In the genomic region with DNA sequence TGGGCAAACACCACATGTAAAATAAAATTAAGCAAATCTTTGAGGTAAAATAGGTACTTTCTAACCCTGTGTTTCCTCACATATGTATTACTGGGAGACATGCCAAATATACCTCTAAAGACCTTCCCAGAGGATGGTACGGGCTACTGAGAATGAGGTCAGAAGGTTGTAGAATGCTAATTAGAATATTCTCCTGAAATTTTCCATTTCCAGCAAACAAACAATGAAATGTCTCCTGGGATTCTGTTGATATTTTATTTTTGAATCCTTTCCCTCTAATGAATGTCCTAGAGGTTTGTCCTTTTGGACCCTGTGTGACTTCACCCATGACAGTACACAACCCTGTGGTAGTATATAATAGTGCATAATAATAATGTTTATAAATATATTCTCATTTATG, we compare ENCODE assay signal across 39 mouse cellular contexts. TPM values are rescaled to one million over a fixed set of nuclear protein-coding genes. Genes with fewer than 3 reads are reported as not detected.
"Had no signal": no experiment of that assay in that cellular context is flagged by ENCODE, and none has a peak within 500 bp of the region (broad histone marks: within the 10 kb centered on the region; RNA-seq: fewer than 3 reads in every experiment).

Gene Olfr214, plus strand, starts transcription at position 301 of the 400 bp plus-strand sequence.

- DNase-seq: left cerebral cortex, postnatal 4 days; liver; liver, embryonic 13.5 days; liver, postnatal 0 days; lung, adult 18-20 months; lung, adult 2 months; lung, embryonic 14.5 days; lung, postnatal 10 days; lung, postnatal 14 days; lung, postnatal 36 days; lung, postnatal 4 days; midbrain, embryonic 14.5 days had no signal

- H3K4me1 ChIP-seq: limb, embryonic 10.5 days; limb, embryonic 12.5 days; limb, embryonic 15.5 days; liver, embryonic 12.5 days; liver, embryonic 13.5 days; liver, embryonic 15.5 days; lung, embryonic 15.5 days; midbrain, embryonic 10.5 days; midbrain, embryonic 12.5 days; midbrain, embryonic 13.5 days; midbrain, embryonic 15.5 days; neural tube, embryonic 12.5 days had no signal

- H3K9me3 ChIP-seq: limb, embryonic 10.5 days; limb, embryonic 12.5 days; limb, embryonic 13.5 days; limb, embryonic 15.5 days; liver, embryonic 12.5 days; liver, embryonic 13.5 days; liver, embryonic 15.5 days; lung, embryonic 15.5 days; midbrain, embryonic 10.5 days; midbrain, embryonic 12.5 days; midbrain, embryonic 13.5 days; midbrain, embryonic 15.5 days; neural tube, embryonic 12.5 days had no signal

- ATAC-seq: liver, embryonic 12.5 days; liver, postnatal 0 days; lung, postnatal 0 days; midbrain, embryonic 13.5 days; midbrain, embryonic 15.5 days; midbrain, embryonic 16.5 days had no signal

- H3K4me3 ChIP-seq: limb, embryonic 10.5 days; limb, embryonic 12.5 days; limb, embryonic 13.5 days; limb, embryonic 15.5 days; liver, embryonic 12.5 days; liver, embryonic 13.5 days; liver, embryonic 15.5 days; lung, embryonic 15.5 days; megakaryocyte, embryonic 14.5 days; midbrain, embryonic 10.5 days; midbrain, embryonic 12.5 days; midbrain, embryonic 13.5 days; midbrain, embryonic 15.5 days; myocyte; neural tube, embryonic 12.5 days had no signal

- H3K27me3 ChIP-seq: limb, embryonic 12.5 days; limb, embryonic 13.5 days; limb, embryonic 15.5 days; liver, embryonic 12.5 days; liver, embryonic 13.5 days; liver, embryonic 15.5 days; lung, embryonic 15.5 days; midbrain, embryonic 12.5 days; midbrain, embryonic 13.5 days; midbrain, embryonic 15.5 days; neural tube, embryonic 12.5 days had no signal

- H3K27ac ChIP-seq: limb, embryonic 10.5 days; limb, embryonic 12.5 days; limb, embryonic 13.5 days; limb, embryonic 15.5 days; liver, embryonic 12.5 days; liver, embryonic 13.5 days; liver, embryonic 14.5 days; liver, embryonic 15.5 days; lung, embryonic 15.5 days; macrophage; midbrain, embryonic 10.5 days; midbrain, embryonic 12.5 days; midbrain, embryonic 13.5 days; midbrain, embryonic 15.5 days; neural tube, embryonic 12.5 days had no signal

- H3K4me2 ChIP-seq: limb, embryonic 12.5 days; limb, embryonic 13.5 days; limb, embryonic 15.5 days; liver, embryonic 11.5 days; liver, embryonic 12.5 days; liver, embryonic 13.5 days; liver, embryonic 15.5 days; lung, embryonic 14.5 days; lung, embryonic 15.5 days; midbrain, embryonic 11.5 days; midbrain, embryonic 12.5 days; midbrain, embryonic 13.5 days; midbrain, embryonic 15.5 days; neural tube, embryonic 12.5 days had no signal

- H3K36me3 ChIP-seq: limb, embryonic 10.5 days; limb, embryonic 12.5 days; limb, embryonic 13.5 days; limb, embryonic 15.5 days; liver, embryonic 12.5 days; liver, embryonic 13.5 days; liver, embryonic 15.5 days; lung, embryonic 15.5 days; midbrain, embryonic 10.5 days; midbrain, embryonic 12.5 days; midbrain, embryonic 13.5 days; midbrain, embryonic 15.5 days; neural tube, embryonic 12.5 days had no signal

- H3K9ac ChIP-seq: limb, embryonic 12.5 days; limb, embryonic 13.5 days; limb, embryonic 15.5 days; liver, embryonic 12.5 days; liver, embryonic 13.5 days; liver, embryonic 14.5 days; liver, embryonic 15.5 days; liver, postnatal 0 days; lung, embryonic 14.5 days; lung, embryonic 15.5 days; midbrain, embryonic 12.5 days; midbrain, embryonic 13.5 days; midbrain, embryonic 15.5 days; neural tube, embryonic 12.5 days had no signal

RNA-seq across cellular contexts. Expression of gene Olfr214, which starts in this region (rescaled TPM):
- polyA plus RNA-seq: limb, embryonic 10.5 days; limb, embryonic 11.5 days; limb, embryonic 12.5 days; limb, embryonic 13.5 days; limb, embryonic 14.5 days; limb, embryonic 15.5 days; liver, adult 2 months; liver, embryonic 11.5 days; liver, embryonic 12.5 days; liver, embryonic 13.5 days; liver, embryonic 14.5 days; liver, embryonic 15.5 days; liver, embryonic 16.5 days; liver, postnatal 0 days; lung, adult 2 months; lung, embryonic 14.5 days; lung, embryonic 15.5 days; lung, embryonic 16.5 days; lung, postnatal 0 days; macrophage; midbrain, embryonic 10.5 days; midbrain, embryonic 11.5 days; midbrain, embryonic 12.5 days; midbrain, embryonic 13.5 days; midbrain, embryonic 14.5 days; midbrain, embryonic 15.5 days; midbrain, embryonic 16.5 days; midbrain, postnatal 0 days; myocyte; neural tube, embryonic 11.5 days; neural tube, embryonic 12.5 days had no signal
